ENCODE assay signal across 21 mouse cellular contexts in genomic region chr7:129964192-129964591, GRCm38 (mm10).
DNase-seq lines count a peak whose midpoint lies in the region; ATAC-seq and TF ChIP-seq lines count a peak whose summit lies in the region.
"Had no signal": no experiment of that assay in that cellular context is flagged by ENCODE, and none has a peak within 500 bp of the region (broad histone marks: within the 10 kb centered on the region; RNA-seq: fewer than 3 reads in every experiment).

No protein-coding gene starts in this region.

- TF ChIP-seq POLR2A in heart, adult 2 months (IDR thresholded peaks at IDR 0.05; ENCODE audit: insufficient read depth, low read depth, low read length) = no peak
- TF ChIP-seq POLR2A in lung, adult 2 months (IDR thresholded peaks at IDR 0.05; ENCODE audit: borderline replicate concordance, extremely low read depth, low read depth, low read length) = no peak

- no peaks in the 10 kb centered on the region for H3K9me3 ChIP-seq in heart, embryonic 15.5 days (replicated peaks)
- no peaks in the 10 kb centered on the region for H3K9me3 ChIP-seq in lung, embryonic 14.5 days (ENCODE audit: low read depth, low read length)
- H3K9me3 ChIP-seq in lung, postnatal 0 days (ENCODE audit: low read length) = no peaks in the 10 kb centered on the region
- H3K9me3 ChIP-seq: neural tube, embryonic 12.5 days had no signal

- H3K4me1 ChIP-seq in heart, embryonic 15.5 days (replicated peaks) = peaks cover 8% of the 10 kb centered on the region
- H3K4me1 ChIP-seq in heart, adult 2 months (ENCODE audit: control insufficient read depth, insufficient read depth, low read length) = no peaks in the 10 kb centered on the region
- H3K4me1 ChIP-seq in lung, embryonic 14.5 days (ENCODE audit: insufficient read depth) = peaks cover 20% of the 10 kb centered on the region
- H3K4me1 ChIP-seq in lung, adult 2 months (ENCODE audit: control insufficient read depth, insufficient read depth, low read length) = 0 out of 2 replicates have a peak, but pooled peaks cover 2% of the 10 kb centered on the region
- peaks cover 4% of the 10 kb centered on the region for H3K4me1 ChIP-seq in lung, postnatal 0 days (ENCODE audit: insufficient read depth, low read depth, low read length)
- H3K4me1 ChIP-seq: megakaryocyte, embryonic 14.5 days had no signal

- 0 out of 2 replicates have a peak overlapping the region, but pooled peaks have one; percentile 19 for H3K27ac ChIP-seq in heart, embryonic 15.5 days
- no peak overlapping the region for H3K27ac ChIP-seq in heart, adult 2 months
- peak overlapping the region; percentile 56 for H3K27ac ChIP-seq in lung, embryonic 14.5 days (ENCODE audit: low read depth)
- no peak overlapping the region for H3K27ac ChIP-seq in lung, postnatal 0 days (ENCODE audit: low read length)
- H3K27ac ChIP-seq: hindbrain, postnatal 0 days; liver, embryonic 14.5 days; neural tube, embryonic 12.5 days had no signal

- no peak overlapping the region for H3K9ac ChIP-seq in heart, embryonic 15.5 days
- H3K9ac ChIP-seq in heart, adult 2 months (ENCODE audit: low read depth, low read length) = no peak overlapping the region
- H3K9ac ChIP-seq in lung, embryonic 14.5 days = no peak overlapping the region
- no peak overlapping the region for H3K9ac ChIP-seq in lung, postnatal 0 days (replicated peaks; ENCODE audit: low read depth)
- H3K9ac ChIP-seq: forebrain, postnatal 0 days; liver, embryonic 14.5 days; neural tube, embryonic 12.5 days had no signal

- H3K36me3 ChIP-seq in heart, embryonic 15.5 days = no peaks in the 10 kb centered on the region
- no peaks in the 10 kb centered on the region for H3K36me3 ChIP-seq in heart, adult 2 months (ENCODE audit: control insufficient read depth, insufficient read depth, low read length)
- no peaks in the 10 kb centered on the region for H3K36me3 ChIP-seq in lung, embryonic 14.5 days (ENCODE audit: insufficient read depth)
- H3K36me3 ChIP-seq in lung, postnatal 0 days (ENCODE audit: insufficient read depth, low read length) = no peaks in the 10 kb centered on the region
- H3K36me3 ChIP-seq: neural tube, embryonic 12.5 days had no signal

- no peak overlapping the region for H3K4me2 ChIP-seq in heart, embryonic 15.5 days
- H3K4me2 ChIP-seq in lung, embryonic 14.5 days = no peak overlapping the region
- H3K4me2 ChIP-seq in lung, postnatal 0 days (replicated peaks; ENCODE audit: low read depth, low read length) = no peak overlapping the region
- H3K4me2 ChIP-seq: neural tube, embryonic 12.5 days had no signal

- no peaks in the 10 kb centered on the region for H3K79me2 ChIP-seq in heart, adult 2 months (replicated peaks; ENCODE audit: control insufficient read depth, insufficient read depth, low read length)

- no peak for TF ChIP-seq CTCF in heart, adult 2 months (IDR thresholded peaks at IDR 0.05)
- no peak for TF ChIP-seq CTCF in lung, embryonic 14.5 days (IDR thresholded peaks at IDR 0.05; ENCODE audit: low read depth)
- TF ChIP-seq CTCF in lung, adult 2 months (IDR thresholded peaks at IDR 0.05; ENCODE audit: insufficient read depth, low read length) = no peak
- no peak for TF ChIP-seq CTCF in lung, postnatal 0 days (IDR thresholded peaks at IDR 0.05)

- no peaks in the 10 kb centered on the region; the same call in 1 of the 2 replicates for H3K27me3 ChIP-seq in heart, embryonic 15.5 days
- H3K27me3 ChIP-seq in heart, adult 2 months (ENCODE audit: control insufficient read depth, insufficient read depth, low read length) = no peaks in the 10 kb centered on the region
- H3K27me3 ChIP-seq in lung, embryonic 14.5 days (ENCODE audit: insufficient read depth, low read length) = no peaks in the 10 kb centered on the region
- no peaks in the 10 kb centered on the region for H3K27me3 ChIP-seq in lung, postnatal 0 days (replicated peaks; ENCODE audit: insufficient read depth, low read length)
- H3K27me3 ChIP-seq: megakaryocyte, embryonic 14.5 days; neural tube, embryonic 12.5 days had no signal

- 0 out of 2 replicates have a peak, but pooled peaks have one; percentile 39 for ATAC-seq in heart, embryonic 15.5 days (replicated peaks; ENCODE audit: insufficient number of reproducible peaks, insufficient read depth, low FRiP score, low read depth)
- peak; percentile 84 for ATAC-seq in lung, embryonic 14.5 days (ENCODE audit: insufficient read depth)
- peak; percentile 68 for ATAC-seq in lung, postnatal 0 days
- no peak for ATAC-seq in CD4-positive, CD25-positive, alpha-beta regulatory T cell, adult 4 months
- ATAC-seq in megakaryocyte progenitor cell, adult 5-6 weeks (replicated peaks; ENCODE audit: poor library complexity) = no peak
- ATAC-seq: forebrain, postnatal 0 days; hindbrain, postnatal 0 days had no signal

- no peak for TF ChIP-seq EP300 in heart, adult 2 months (IDR thresholded peaks at IDR 0.05; ENCODE audit: insufficient read depth, low read depth, low read length)
- TF ChIP-seq EP300 in lung, postnatal 0 days (IDR thresholded peaks at IDR 0.05) = no peak

- 26% methylated on average over 8 of the region's 8 CpGs for WGBS in heart, embryonic 15.5 days
- 28% methylated on average over 8 of the region's 8 CpGs for WGBS in heart, adult 2 months
- 6% methylated on average over 8 of the region's 8 CpGs for WGBS in lung, embryonic 14.5 days
- 25% methylated on average over 8 of the region's 8 CpGs for WGBS in lung, adult 2 months
- 11% methylated on average over 8 of the region's 8 CpGs for WGBS in lung, postnatal 0 days

- intact Hi-C loops in heart, adult 2 months (cut with DNase I) = no loop called here

- H3K4me3 ChIP-seq in heart, embryonic 15.5 days = no peak overlapping the region
- H3K4me3 ChIP-seq in heart, adult 2 months = no peak overlapping the region
- no peak overlapping the region for H3K4me3 ChIP-seq in lung, embryonic 14.5 days (ENCODE audit: low read depth, low read length)
- H3K4me3 ChIP-seq in lung, adult 2 months (replicated peaks; ENCODE audit: extremely low read depth, low read depth, low read length) = no peak overlapping the region
- no peak overlapping the region for H3K4me3 ChIP-seq in lung, postnatal 0 days (ENCODE audit: low read depth, low read length)
- H3K4me3 ChIP-seq: erythroblast, embryonic 14.5 days; megakaryocyte, embryonic 14.5 days; neural tube, embryonic 12.5 days had no signal

- no peak for DNase-seq in heart, adult 2 months
- peak; percentile 79 for DNase-seq in lung, embryonic 14.5 days
- DNase-seq in lung, adult 2 months = no peak
- DNase-seq in lung, postnatal 0 days (ENCODE audit: low spot score) = peak; percentile 53
- no peak for DNase-seq in layer of hippocampus, postnatal 10 days (ENCODE audit: low spot score in 2 of 2)
- DNase-seq: adrenal gland, adult 8-10 months; cerebellum, adult 11-12 months; forebrain, postnatal 0 days; gastrocnemius, postnatal 14 days; heart, postnatal 14 days; kidney, postnatal 14 days; right cerebral cortex, postnatal 14 days; thymus, adult 2 months had no signal

Comparison
In these comparisons a context has a peak if more than half of its experiments do, and no peak if none do; other contexts are left out.
1. H3K27ac ChIP-seq: peak in heart, embryonic 15.5 days (single experiment) and lung, embryonic 14.5 days (single experiment); none in heart, adult 2 months (single experiment) and lung, postnatal 0 days (single experiment).
2. DNase-seq: peak in lung, embryonic 14.5 days (single experiment) and lung, postnatal 0 days (single experiment); none in heart, adult 2 months (0 of 2), lung, adult 2 months (single experiment) and layer of hippocampus, postnatal 10 days (0 of 2).
3. ATAC-seq: peak in heart, embryonic 15.5 days (single experiment), lung, embryonic 14.5 days (single experiment) and lung, postnatal 0 days (single experiment); none in CD4-positive, CD25-positive, alpha-beta regulatory T cell, adult 4 months (single experiment) and megakaryocyte progenitor cell, adult 5-6 weeks (single experiment).